Mouse (Mus musculus) kidney, postnatal 4 days (tissue): ENCODE measurements around the gene Fam53b.

ENCODE experiments used
- DNase-seq, 2 experiments: peaks; one replicate each; pipeline ENCODE4 v3.0.0; 2021; ENCODE audit warnings: mixed read lengths in 2 of 2

Fam53b gene

DNA sequence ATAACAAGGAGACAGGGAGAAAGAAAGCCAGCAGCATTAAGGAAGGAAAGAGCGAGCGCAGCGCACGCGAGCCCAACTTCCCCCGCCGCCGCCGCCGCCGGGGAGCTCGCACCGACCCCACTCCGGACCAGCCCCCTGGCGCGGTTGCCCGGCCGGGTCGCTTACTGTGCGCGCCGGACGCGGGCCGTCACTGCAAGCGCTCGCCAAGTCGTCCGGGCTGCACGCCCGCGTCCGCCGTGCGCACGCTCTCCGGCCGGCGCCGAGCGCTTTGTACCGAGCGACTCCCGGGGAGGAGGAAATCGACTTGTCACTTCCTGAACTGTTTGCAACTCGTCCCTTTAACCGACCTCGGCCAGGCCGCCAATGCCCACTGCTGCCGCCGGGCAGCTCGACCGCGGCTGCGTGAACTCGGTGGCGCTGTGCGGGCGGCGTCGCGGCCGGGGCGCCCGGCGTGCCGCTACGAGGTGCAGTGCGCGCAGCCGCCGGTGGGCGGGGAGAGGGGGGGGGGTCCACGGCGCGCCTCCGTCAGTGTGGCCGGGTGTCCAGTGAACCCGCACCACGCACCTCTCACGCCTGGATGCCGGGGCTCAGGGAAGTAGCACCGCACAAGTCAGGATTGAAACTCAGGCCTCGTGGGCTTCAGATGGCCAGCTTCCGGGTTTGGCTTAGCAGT is at the start of gene Fam53b:
TSS of gene Fam53b (minus strand) at position 471 of the 673 bp plus-strand sequence.
- DNase-seq: peak; percentile 77 to 87

DNA sequence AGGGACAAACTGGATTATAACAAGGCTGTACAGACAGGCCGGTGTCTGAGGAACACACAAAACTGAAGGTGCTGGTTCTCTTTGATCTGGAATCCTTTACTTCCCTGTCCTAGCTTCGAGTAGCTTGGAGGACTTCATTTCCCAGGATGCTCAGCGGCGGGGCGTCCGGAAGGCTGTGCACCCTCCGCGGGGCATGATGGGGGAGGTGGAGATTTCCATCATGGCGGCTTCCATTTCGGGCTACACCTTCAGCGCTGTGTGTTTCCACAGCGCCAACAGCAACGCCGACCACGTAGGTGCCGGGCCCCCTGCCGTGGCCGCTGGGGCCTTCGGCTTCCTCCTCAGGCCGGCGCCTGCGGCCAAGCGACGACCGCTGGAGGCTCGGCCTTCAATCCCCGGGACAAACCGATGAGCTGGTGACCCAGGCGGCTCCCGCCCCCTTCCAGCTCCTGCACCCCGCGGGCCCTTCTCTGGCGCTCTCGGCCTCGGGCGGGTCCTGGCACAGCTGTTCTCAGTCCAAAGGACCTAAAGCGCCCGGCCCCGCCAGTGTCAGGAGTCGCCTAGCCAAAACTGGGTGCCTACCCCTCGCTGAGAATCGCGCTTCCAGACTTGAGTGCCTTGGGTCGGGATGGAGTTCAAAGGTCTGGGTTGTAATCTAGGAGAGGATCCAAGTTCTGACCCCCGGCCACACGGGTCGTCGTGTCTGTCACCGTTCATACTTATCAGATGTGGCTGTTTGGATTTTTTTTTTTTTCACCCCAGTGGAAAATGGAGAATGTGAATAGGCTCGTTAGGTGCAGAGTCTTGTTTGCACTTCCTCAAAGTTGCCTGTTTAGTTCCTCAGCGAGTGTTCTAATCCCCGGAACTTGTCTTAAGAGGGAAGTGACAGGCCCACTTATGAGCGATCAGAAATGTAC is 45.6 kb upstream of the Fam53b start, which contains the start of gene Abraxas2:
TSS of gene Abraxas2 (plus strand) at position 184 of the 917 bp plus-strand sequence.
- peak; percentile 93 to 95 for DNase-seq

DNA sequence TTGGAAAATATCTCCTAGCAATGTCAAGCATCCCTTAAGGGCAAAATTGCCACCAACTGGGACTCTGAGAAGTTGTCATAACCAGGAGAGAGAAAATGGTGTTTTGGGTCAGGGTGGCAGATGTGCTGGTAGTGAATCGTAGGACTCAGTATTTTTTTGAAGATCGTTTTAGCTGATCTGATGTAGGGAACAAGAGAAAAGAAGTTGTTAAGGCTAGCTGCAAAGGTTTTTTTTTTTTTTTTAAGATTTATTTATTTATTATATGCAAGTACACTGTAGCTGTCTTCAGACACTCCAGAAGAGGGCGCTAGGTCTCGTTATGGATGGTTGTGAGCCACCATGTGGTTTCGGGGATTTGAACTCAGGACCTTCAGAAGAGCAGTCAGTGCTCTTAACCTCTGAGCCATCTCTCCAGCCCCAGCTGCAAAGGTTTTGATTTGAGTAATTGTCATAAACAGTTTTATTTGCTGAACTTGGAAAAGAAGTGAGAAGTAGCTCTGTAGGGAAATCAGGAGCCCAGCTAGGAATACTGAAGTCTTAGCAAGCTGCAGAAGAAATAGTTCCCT is 44.4 kb upstream of the Fam53b start:
- no peak for DNase-seq

DNA sequence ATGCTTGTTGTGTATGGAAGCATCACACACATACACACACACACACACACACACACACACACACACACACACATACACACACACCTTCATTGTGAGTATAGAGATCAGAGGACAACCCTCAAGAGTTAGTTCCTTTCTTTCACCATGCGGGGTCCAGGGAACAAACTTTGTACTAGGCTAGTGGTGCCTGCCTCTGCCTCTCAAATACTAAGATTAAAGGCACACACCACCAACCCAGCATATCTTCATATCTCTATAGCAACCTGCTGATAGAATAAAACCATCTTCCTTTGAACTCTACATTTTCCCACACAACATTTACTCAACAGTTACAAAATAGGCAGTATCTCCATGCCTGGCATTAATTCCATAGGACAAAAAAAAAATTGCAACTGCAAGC is 42.4 kb upstream of the Fam53b start:
- DNase-seq: no peak

DNA sequence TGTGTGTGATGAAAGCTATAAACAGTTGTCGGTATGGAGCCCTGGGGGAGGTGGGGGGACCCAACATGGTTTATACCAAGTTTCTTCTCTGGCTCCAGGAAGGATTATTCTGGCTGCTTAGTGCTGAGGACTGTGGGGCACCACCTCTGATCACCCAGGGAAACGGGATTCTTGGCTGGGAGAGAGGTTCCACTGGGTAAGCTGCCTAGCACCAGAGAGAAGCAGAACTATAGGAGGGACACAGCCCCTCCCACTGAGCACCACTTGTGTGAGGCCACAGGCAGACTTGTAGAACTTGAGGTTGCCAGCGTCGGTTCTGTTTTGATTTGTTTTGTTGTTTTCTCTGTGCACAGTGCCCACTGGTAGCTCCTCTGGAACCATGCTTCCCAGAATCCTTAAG is 40.3 kb upstream of the Fam53b start:
- no peak for DNase-seq

DNA sequence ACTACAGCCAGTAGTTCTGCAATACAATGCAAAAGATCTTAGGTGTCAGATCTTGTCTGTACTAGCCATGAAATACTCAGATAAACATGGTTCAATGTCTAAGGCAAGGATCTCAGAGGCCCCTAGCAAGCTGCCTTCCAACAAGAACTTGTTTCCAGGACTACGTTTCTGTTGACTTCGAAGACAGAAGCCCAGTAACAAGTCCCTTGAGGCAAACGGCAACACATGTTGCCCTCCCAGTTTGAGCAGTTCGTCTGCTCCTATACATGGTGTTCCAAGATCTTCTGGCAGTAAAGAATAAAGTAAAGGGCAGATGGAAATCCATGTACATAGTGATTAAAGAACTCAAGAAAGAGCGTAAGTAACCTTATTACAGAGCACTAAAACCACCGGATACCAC is 39.7 kb upstream of the Fam53b start:
- no peak for DNase-seq

DNA sequence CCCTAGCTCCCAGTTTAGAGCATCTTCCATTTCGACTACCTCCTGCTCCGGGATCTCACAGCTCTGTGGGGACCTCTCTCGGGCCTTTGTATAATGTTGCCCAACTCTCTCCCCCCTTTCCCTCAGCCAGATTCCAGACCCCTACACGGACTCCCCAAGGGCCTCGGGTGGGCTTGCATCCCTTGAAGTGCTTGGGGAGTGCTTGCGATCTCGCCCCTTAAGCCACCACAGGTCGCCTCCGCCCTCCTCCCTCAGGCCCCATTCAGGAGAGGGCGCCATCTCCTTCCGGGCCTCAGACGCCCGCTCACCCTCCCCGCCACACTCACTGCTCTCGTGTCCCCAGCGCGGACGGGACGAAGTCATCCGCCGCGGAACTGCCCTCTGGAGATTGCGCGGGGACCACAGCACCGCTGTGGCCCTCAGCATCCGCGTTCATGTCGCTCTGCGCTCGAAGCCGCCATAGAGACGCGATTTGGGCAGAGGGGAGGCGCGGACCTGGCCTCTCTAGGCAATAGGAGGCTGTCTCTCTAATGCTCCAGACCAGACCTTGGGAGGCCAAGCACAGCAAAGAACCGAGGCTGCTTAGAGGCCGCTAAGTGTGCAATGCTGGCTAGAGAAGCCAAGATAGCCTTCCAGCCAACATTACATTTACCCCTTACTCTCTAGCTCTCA is 38.6 kb upstream of the Fam53b start, which contains the start of gene Eef1akmt2:
TSS of gene Eef1akmt2 (minus strand) at position 501 of the 672 bp plus-strand sequence.
- peak; percentile 87 to 92 for DNase-seq

DNA sequence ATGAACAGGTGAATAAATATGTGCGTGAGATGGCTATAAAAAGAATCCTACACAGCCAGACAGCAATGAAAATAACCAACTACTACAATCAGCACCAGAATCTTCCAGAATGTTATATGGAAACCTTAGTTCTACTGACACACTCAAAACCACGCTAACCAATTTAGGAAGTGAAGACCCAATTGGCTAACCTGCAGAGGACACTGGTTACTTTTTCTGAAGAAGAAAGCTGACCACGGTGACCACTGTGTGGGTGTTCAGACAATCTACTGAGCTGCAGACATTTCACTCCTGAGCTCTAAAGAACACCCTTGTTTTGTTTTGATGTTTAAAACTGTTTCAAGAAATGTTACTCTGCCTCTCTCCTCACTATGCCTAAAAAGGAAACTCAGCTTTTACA is 29.5 kb upstream of the Fam53b start:
- DNase-seq: no peak

DNA sequence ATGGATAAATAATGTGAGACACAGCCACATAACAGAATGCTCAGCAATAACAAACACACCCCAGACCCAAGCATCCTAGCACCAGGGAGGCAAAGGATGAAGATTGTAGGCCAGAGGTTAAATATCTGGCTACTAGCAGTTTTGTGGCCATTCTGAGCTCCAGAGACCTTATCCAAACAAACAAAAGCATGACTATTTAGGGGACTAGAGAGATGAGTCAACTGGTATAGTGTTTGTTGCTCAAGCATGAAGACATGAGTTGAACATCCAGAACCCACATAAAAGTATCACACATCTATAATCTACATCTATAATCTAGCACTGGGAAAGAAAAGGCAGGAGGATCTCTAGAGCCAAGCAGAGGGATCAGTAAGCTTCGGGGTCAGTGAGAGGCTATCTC is 28.8 kb upstream of the Fam53b start:
- no peak for DNase-seq

DNA sequence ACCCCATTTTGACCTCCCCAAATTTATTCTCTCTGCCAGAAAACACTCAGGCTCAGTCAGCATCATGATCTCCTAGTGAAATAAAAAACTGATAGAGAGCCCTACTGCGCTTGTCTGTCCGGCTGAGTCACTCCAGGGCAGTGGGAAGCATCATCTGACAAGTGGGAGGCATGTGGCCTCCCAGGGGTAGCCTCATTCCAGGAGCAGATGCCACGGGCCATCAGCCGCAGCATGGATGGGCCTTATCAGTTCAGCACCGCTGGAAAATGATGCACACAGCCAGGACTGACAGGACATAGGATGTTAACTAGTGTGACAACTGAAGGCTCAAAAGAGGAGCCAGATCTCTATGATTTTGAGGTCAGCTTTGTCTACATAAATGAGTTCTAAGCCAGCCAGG is 27.6 kb upstream of the Fam53b start:
- DNase-seq: no peak

DNA sequence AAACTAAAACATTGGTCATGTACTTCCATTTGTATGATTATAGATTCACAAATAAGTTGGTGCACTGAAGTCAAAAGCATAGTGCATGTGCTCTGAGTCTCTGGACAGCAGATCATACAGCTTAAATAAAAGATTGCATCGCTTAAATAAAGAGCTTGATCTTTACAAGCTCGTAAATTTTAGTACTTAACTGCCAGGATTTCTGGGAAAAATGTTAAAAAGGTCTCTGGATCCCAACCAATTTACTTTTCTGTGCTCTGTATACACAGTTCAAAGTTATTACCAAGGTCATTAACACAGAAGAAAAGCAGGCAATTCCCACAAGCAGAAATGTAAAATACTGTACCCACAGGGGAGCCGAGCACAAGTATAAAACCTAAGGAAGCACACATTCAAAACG is 17.3 kb upstream of the Fam53b start:
- DNase-seq: no peak

DNA sequence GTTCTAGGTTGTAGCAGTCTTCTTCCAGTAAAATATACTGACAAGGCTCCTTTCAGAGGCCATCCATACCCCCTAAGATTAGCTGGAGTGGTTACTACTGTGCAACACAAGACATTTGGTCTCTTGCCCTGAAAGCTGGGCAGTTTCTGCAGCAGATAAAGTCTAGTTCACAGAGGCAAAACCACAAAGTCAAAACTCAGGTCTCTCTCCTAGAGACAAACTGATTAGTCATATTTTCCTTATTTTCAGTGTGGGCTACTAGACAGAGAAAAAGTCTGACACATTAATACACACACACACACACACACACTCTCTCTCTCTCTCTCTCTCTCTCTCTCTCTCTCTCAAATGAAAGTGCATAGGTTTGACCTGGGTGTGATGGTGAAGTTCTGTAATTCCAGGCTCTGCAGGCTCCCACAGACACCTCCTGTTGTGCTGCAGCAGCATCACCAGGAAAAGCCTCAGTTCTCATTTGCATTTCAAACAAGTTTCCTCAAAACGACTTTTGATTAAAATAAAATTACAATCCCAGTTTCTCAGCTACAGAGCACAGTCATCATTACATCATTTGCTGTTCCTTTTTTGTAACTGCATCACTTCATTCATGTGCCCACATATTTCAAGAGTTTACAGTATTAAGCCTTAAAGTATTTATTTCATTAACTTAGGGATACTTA is 10.8 kb upstream of the Fam53b start:
- DNase-seq: no peak

DNA sequence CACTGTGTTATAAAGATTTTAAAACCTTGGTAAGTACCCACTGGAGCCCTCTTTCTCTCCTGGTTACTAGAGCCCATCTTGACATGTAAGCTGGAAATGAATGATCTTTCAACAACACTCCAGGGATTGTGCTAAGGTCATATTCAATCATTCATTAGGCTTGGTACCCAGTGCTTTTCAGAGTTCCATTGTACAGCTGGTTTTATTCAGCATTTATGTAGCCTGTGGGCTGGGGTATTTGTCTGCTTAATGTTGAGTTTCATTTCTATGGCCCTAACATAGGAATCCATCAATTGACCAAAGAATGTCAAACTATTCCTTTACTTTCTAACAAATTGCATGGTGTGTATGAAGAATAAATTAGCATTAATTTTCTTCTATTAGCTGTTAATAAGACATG is 10.1 kb upstream of the Fam53b start:
- DNase-seq: no peak

DNA sequence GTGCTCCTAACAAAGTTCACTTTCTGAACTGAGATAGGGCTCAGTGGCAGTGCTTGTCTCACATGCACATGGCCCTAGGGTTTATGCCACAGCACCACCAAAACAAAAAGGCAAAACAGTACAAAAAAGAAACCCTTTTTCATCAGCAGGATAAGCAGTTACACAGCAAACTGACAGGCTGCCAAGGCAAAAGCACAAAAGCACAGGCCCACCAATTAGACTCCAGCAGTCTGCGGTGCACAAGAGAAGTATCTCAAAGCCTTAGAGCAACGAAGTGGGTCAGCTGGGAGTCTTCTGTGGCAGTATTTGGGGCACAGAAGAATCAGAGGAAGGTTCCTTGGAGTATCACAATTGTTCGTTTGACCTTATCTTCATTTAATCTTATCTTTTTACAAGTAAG is 7.0 kb upstream of the Fam53b start:
- no peak for DNase-seq

DNA sequence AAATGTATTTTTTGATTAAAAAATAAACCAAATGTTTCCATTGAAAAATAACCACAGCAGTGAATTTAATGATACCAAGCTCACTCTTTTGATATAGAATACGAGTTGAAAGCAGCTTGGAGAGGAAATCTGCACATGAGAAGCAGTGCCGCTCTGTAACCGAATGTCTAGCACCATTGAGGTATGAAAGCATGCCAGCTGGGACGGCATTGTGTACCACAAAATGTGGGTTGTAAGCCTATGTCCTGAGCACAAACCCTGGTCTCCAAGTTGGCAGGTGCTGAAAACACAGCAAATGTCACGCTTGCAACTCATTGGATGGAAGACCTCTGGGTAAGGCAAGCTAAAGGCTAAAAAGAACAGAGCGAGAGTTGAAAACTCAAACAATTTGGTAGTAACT is 3.4 kb upstream of the Fam53b start:
- no peak for DNase-seq

DNA sequence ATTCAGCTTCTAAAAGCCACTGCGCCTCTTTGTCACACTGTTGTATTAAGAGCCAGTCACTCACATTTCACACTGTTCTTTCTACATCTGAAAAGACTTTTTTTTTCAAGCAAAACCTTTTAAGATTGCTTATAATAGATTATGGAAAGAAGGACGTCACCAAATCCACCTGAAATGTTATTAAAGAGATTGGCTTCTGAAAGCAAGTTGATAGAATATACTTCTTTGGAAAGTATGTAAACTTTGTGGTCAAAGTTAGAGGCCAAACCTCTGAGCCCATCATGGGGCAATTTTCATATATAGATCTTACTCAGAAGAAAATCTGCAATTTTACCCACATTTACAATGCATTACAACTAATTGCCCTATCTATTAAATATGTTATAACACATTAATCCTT is 2.8 kb upstream of the Fam53b start:
- DNase-seq: no peak

DNA sequence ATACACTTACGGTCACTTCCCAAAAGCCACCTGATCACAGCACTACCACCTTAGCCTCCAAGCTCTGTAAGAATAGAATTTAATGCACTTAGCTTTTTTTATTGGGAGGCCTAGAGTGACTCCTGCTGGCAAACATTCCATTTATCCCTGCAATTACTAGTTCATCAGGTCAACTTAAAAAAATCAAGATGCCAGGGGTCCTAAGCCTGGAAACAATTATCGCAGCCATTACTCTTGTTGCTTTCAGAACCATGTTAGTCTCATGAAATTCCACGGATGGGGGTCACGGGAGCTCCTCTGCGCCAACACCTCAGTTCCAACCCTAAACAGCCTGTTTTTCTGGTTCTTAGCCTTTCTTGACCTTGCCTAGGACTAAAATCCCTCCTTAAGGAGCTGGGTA is 1.4 kb upstream of the Fam53b start:
- DNase-seq: no peak

DNA sequence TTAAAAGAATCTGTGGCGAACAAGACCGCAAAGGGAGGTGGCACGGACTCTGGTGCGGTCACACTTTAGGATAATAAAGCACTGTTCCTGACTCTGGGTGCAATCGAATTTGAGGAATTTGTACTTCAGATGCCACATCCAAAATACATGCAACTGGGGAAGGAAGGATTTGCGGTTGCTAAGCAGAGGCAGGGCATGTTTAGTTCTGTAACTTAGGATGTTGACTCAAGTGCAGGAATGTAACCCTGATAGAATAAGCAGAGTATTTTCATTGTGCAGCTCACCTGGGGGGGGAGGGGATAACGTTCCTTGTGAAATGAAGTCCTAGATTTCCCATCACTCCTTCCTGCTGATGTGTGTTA is 384 bp upstream of the Fam53b start:
- no peak for DNase-seq

DNA sequence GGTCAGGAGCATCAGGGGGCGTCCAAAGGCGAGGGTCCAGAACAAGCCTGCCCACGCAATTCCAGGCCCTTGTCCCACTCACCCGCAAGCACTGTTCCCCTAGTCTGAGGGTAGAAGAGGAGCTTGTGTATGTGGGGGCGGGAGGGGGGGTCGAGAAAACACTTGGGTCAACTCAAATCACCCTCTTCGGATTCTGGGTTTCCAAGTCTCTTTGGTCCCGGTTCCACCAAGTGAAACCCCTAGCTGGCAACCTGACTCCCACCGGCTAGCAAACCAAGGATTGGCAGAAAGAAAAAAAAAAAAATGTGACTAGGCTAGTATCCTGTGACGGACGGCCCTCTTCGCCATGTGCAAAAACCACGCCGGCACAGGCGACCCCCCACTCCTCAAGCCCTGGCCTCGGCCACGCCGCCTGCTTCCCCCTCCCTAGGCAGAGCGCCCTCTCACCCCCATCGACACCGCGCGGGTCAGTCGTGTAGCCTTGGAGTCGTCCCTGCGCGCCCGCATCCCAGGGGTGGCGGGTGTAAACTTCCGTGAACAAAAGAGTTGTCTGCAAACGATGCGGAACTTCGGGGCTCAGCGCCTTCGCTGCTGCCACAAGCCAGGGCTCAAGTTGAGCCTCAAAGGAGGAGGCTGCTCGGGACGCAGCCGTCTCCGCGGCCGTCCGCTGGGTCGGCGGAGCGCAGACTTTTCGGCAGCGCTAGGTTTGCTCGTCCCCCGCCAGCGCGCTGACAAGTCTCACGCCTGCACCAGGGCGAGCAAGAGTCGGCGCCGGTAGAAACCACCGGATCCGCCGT is 869 bp downstream of the Fam53b start:
- DNase-seq: peak; percentile 66 to 80

DNA sequence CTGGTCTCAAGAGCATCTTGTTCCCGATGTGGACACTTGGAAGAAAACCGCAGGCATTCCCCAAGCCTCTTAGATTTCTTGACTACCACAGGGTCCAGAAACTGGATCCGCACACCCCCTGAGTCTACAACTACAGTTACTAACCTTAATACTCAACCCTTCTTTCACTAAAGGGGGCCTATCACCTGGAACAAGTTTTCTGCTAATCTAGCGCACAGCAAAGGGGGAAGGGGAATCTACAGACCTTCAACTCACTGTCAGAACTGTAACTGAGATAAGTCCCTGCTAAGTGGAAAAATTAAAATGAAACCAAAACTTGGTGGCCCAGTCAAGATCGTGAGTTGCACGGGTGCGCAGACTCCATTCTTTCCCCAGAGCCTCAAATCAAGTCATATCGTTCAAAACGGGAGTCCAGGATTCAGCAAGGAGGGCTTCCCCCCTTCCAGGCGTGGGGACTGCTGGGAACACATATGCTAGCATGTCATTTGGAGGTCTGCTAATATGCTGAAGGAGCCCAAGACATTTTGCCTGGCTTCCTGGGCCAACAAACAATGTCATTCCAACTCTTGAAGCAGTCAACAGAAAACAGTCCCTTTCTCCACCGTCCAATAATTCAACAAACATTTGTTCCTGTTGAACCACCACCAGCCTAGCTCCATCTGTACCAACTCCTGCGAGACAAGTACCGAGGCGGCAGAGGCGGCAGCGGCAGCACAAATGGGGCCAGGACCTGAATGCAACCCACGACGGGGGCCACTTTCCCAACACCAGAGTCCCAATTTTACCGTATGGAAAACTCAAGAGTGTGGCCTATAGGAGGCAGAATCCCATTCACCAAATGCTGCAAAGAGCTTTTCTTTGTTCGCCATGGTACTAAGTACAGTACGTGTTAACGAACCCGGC is 1.7 kb downstream of the Fam53b start:
- no peak for DNase-seq

DNA sequence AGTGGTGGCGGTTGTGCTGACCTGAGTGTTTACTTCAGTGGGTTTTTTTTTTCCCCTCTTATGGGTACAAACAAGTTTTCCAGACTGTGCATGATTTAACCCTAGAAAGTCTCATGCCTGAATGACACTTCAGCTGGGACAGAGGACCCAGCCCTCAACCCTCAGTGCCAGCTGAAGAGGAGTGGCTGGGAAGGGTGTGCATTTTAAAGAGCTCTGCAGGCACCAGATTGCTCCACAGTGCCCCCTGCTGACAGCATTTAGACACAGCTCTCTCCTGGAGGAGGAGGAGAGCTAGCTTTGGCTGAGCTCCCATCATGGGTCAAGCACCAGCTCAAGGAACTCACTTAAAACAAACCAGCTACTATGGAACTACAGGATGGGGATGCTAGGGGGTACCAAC is 2.8 kb downstream of the Fam53b start:
- peak; percentile 95 for DNase-seq
